Mouse (Mus musculus) embryonic facial prominence, embryonic 10.5 days (tissue): ENCODE measurements at regions not wholly inside any gene's neighbourhood (a gene's known extent, or its start where the extent isn't known, plus 50 kb on each side); places are given as distances from the start of the nearest gene placed in this dataset.
A peak's percentile ranks its signal among the peaks of the same experiment; 100 is the strongest.

ENCODE experiments used
- DNase-seq: peaks from one replicate; pipeline ENCODE4 v3.0.0-alpha.2; 2017; ENCODE audit warnings: low spot score
- H3K27ac ChIP-seq: fragments of 300-500 bp; sonication (generic); replicated peaks from 2 replicates; pipeline ENCODE4 v1.5.1; 2016; ENCODE audit warnings: mild to moderate bottlenecking
- H3K27me3 ChIP-seq: fragments of 300-500 bp; sonication (generic); replicated peaks from 2 replicates; pipeline ENCODE4 v1.6.1; 2016; ENCODE audit warnings: low read depth, mild to moderate bottlenecking; ENCODE audit not compliant: poor library complexity, severe bottlenecking
- H3K36me3 ChIP-seq: fragments of 300-500 bp; sonication (generic); replicated peaks from 2 replicates; pipeline ENCODE4 v1.6.1; 2016; ENCODE audit warnings: mild to moderate bottlenecking, moderate library complexity
- H3K4me1 ChIP-seq: fragments of 300-500 bp; sonication (generic); 2 replicates; pipeline ENCODE4 v1.6.1; 2016
- H3K4me3 ChIP-seq: fragments of 300-500 bp; sonication (generic); 2 replicates; pipeline ENCODE4 v1.5.1; 2016; ENCODE audit warnings: mild to moderate bottlenecking, moderate library complexity
- H3K9me3 ChIP-seq: fragments of 300-500 bp; sonication (generic); 2 replicates; pipeline ENCODE4 v1.6.1; 2016; ENCODE audit warnings: mild to moderate bottlenecking
- WGBS: fragments of 180-500 bp; shearing (Covaris S2); methylation state at CpG from one replicate; pipeline ENCODE4 v1.1.7; 2016; 5-methylcytosine and 5-hydroxymethylcytosine counted together

DNA sequence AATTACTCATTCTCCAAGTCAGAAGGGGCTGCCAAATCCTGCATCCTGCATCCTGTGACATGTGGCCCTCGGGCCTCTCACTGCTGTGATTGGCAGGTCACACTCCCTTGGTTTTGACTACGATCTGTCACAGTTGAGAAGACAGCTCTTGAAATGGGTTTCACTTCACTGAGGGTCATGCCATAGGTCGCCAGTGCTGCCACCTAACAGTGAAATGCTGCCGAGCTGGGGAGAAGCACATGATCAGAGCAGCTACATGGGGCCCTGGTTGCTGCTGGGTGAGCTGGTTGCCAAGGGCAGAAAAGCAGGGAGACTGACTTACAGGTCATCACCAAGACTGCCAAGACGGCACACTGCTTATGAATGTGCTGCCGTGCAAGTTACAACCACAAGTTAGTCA lies 178.3 kb downstream of the Faxc start:
- no peak for DNase-seq
- H3K36me3 ChIP-seq: no peaks in the 10 kb centered on the region
- H3K27me3 ChIP-seq: no peaks in the 10 kb centered on the region
- H3K4me1 ChIP-seq: peaks cover 6% of the 10 kb centered on the region
- H3K27ac ChIP-seq: no peak overlapping the region
- H3K4me3 ChIP-seq: no peak overlapping the region
- no peaks in the 10 kb centered on the region for H3K9me3 ChIP-seq
- WGBS: 18% methylated on average over 6 of the region's 6 CpGs

DNA sequence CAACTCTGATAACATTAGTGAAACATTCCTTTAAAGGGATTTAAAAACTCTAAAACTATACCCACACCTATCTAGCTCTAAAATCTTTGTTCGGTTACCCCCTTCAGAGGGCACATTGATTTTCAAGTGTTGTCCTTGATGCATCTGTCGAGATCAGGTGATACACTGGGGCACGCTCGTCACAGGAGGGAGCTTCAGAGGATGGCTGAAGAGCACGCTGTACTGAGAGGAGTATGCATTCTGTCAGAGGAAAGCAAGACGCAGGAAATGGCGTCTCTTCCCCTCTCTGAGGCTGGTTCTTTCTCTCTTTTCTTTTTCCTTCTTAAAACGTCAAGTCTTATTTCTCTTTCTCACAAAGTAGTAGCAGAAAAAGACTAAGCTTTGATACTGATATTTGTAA lies 179.3 kb downstream of the Faxc start:
- DNase-seq: no peak
- WGBS: 50% methylated on average over 8 of the region's 8 CpGs
- H3K4me1 ChIP-seq: peaks cover 6% of the 10 kb centered on the region
- H3K4me3 ChIP-seq: no peak overlapping the region
- no peak overlapping the region for H3K27ac ChIP-seq
- no peaks in the 10 kb centered on the region for H3K36me3 ChIP-seq
- no peaks in the 10 kb centered on the region for H3K9me3 ChIP-seq
- no peaks in the 10 kb centered on the region for H3K27me3 ChIP-seq

- DNase-seq: no peak
- 73% methylated on average over 5 of the region's 5 CpGs for WGBS
- H3K4me1 ChIP-seq: peaks cover 6% of the 10 kb centered on the region
Measured at GRCm38 (mm10) chr4:22112209-22112608, 181.1 kb downstream of the Faxc start.

DNA sequence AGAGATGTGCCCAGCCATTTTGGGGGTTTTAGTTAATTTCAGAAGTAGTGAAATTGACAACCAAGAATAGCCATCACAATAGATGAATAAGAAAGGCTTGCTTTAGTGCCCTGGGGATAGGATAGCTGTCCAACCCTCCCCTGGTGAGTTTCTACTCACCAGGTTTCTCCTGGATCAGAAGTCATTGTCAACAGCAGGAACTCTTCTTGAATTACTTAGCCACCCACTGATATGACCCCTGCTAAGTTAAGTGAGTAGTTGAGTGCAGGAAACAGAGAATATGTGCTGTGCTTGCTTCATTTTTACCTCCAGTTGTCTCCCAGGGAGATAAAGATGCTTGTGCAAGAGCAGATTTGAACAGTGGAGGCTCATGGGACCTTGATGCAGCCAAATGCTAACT lies 183.3 kb downstream of the Faxc start:
- Histone ChIP-seq H3K27me3 (no peaks in the 10 kb centered on the region), H3K4me3 (no peak overlapping the region), H3K4me1 (peaks cover 2% of the 10 kb centered on the region), H3K9me3 (no peaks in the 10 kb centered on the region), H3K27ac (no peak overlapping the region), H3K36me3 (no peaks in the 10 kb centered on the region)
- DNase-seq: no peak

More at GRCm38 (mm10) chr4:22112209-22112608, 181.1 kb downstream of the Faxc start:
- Histone ChIP-seq H3K4me3 (no peak overlapping the region), H3K27me3 (no peaks in the 10 kb centered on the region), H3K36me3 (no peaks in the 10 kb centered on the region), H3K9me3 (no peaks in the 10 kb centered on the region), H3K27ac (no peak overlapping the region)

DNA sequence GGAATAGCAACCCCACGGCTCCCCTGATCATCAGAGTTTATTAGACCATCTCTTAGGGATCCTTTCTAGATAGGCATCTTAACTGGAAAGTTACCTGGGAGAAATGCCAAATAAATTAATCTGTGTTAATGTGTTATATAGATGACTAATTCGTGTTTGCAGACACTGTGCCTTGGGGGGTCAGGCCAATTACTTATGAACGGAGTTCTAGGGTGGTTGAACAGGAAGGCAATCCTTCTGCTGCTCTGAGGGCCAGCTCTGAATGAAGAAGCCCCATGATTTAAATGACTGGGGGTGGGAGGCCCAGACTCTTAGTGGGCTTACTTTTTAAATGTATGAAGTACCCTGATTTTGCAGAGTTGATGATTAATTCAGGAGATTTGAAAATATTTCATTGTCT lies 188.7 kb downstream of the Faxc start:
- no peak for DNase-seq

GRCm38 (mm10) chr4:22120953-22121352 lies 189.8 kb downstream of the Faxc start:
- Histone ChIP-seq H3K4me1 (no peaks in the 10 kb centered on the region), H3K9me3 (no peaks in the 10 kb centered on the region), H3K36me3 (no peaks in the 10 kb centered on the region), H3K27ac (no peak overlapping the region), H3K4me3 (no peak overlapping the region), H3K27me3 (no peaks in the 10 kb centered on the region)
- 58% methylated on average over 3 of the region's 3 CpGs for WGBS
- no peak for DNase-seq

More for the DNA sequence above, 188.7 kb downstream of the Faxc start:
- Histone ChIP-seq H3K4me1 (no peaks in the 10 kb centered on the region), H3K27ac (no peak overlapping the region), H3K27me3 (no peaks in the 10 kb centered on the region), H3K4me3 (no peak overlapping the region), H3K36me3 (no peaks in the 10 kb centered on the region), H3K9me3 (no peaks in the 10 kb centered on the region)
- 69% methylated on average over 3 of the region's 3 CpGs for WGBS

- H3K4me3 ChIP-seq: no peak overlapping the region
- H3K4me1 ChIP-seq: no peaks in the 10 kb centered on the region
- no peak for DNase-seq
- H3K36me3 ChIP-seq: no peaks in the 10 kb centered on the region
- no peak overlapping the region for H3K27ac ChIP-seq
- H3K9me3 ChIP-seq: no peaks in the 10 kb centered on the region
- no peaks in the 10 kb centered on the region for H3K27me3 ChIP-seq
- WGBS: 63% methylated on average over 2 of the region's 2 CpGs
Measured at GRCm38 (mm10) chr4:22121397-22121796, 190.3 kb downstream of the Faxc start.

GRCm38 (mm10) chr4:22124836-22125235 lies 193.7 kb downstream of the Faxc start:
- Histone ChIP-seq H3K27me3 (no peaks in the 10 kb centered on the region), H3K9me3 (no peaks in the 10 kb centered on the region), H3K4me3 (no peak overlapping the region), H3K36me3 (no peaks in the 10 kb centered on the region), H3K4me1 (no peaks in the 10 kb centered on the region), H3K27ac (no peak overlapping the region)
- 94% methylated on average over 6 of the region's 6 CpGs for WGBS
- no peak for DNase-seq

DNA sequence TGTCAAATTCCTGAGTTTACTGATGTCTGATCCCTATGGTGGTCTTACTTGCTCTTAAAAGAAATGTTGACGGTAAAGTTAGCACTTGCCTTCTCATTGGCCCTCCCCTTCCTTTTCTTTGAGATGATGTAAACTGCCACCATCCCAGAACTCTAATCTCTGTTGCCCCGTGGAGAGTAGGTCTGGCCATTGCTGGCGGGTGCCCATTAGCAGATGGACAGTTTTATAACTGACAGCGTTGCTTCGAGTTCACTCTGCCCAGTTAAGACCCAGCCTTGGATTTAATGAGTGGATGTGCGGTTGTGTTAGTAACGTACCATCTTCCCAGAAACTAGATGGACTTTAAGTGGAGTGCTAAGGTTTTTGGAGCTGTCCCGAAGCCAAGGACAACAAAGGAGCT lies 199.4 kb downstream of the Faxc start:
- Histone ChIP-seq H3K4me1 (no peaks in the 10 kb centered on the region), H3K4me3 (no peak overlapping the region), H3K9me3 (no peaks in the 10 kb centered on the region), H3K36me3 (no peaks in the 10 kb centered on the region), H3K27me3 (no peaks in the 10 kb centered on the region), H3K27ac (no peak overlapping the region)
- WGBS: 83% methylated on average over 8 of the region's 8 CpGs
- DNase-seq: no peak

GRCm38 (mm10) chr4:22131751-22132736 lies 200.9 kb downstream of the Faxc start:
- H3K4me3 ChIP-seq: no peak overlapping the region
- DNase-seq: peak; percentile 33
- no peaks in the 10 kb centered on the region for H3K27me3 ChIP-seq
- H3K27ac ChIP-seq: no peak overlapping the region
- no peaks in the 10 kb centered on the region for H3K9me3 ChIP-seq
- 62% methylated on average over 13 of the region's 13 CpGs for WGBS
- H3K36me3 ChIP-seq: no peaks in the 10 kb centered on the region
- no peaks in the 10 kb centered on the region for H3K4me1 ChIP-seq

GRCm38 (mm10) chr4:22133547-22134495 lies 202.7 kb downstream of the Faxc start:
- 49% methylated on average over 14 of the region's 14 CpGs for WGBS
- DNase-seq: no peak

DNA sequence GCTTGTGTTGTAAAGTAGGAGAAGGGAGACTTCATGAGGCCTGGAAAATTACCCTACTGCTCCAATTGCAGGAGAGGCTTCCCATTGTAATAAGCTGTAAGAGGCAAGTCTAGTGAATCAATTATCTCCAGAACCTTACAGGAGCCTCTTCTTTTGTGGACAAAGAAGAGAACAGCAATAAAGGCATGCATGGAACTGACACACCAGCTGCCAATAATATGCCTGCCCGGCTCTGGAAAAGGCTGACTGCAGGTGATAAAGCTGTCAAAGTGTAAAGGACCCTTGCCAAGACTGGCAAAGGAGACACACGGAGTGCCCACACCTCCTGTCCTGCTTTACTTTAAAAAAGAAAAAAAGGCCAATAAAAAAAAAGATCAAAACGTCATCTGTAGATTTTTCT lies 209.0 kb downstream of the Faxc start:
- WGBS: 76% methylated on average over 3 of the region's 3 CpGs
- Histone ChIP-seq H3K36me3 (no peaks in the 10 kb centered on the region), H3K27ac (no peak overlapping the region), H3K4me1 (no peaks in the 10 kb centered on the region), H3K9me3 (no peaks in the 10 kb centered on the region), H3K4me3 (no peak overlapping the region), H3K27me3 (no peaks in the 10 kb centered on the region)
- no peak for DNase-seq

More at GRCm38 (mm10) chr4:22133547-22134495, 202.7 kb downstream of the Faxc start:
- H3K27me3 ChIP-seq: no peaks in the 10 kb centered on the region
- no peak overlapping the region for H3K27ac ChIP-seq
- H3K36me3 ChIP-seq: no peaks in the 10 kb centered on the region
- H3K9me3 ChIP-seq: no peaks in the 10 kb centered on the region
- no peaks in the 10 kb centered on the region for H3K4me1 ChIP-seq
- H3K4me3 ChIP-seq: no peak overlapping the region
